Mouse (Mus musculus): ENCODE measurements around the gene 4930435E12Rik. TPM values are rescaled to one million over a fixed set of nuclear protein-coding genes. Genes with fewer than 3 reads are reported as not detected.
A peak's percentile ranks its signal among the peaks of the same experiment; 100 is the strongest.
"Not testable (repeated sequence)": the region's sequence is repeated elsewhere in the genome, so short reads cannot be mapped to it uniquely, and the experiment has no call there.

The 4930435E12Rik gene
- polyA plus RNA-seq (2014; fragmentation: Nextera tagmentation; extraction: Ambion mirVana): not detected in 2 replicates

GRCm38 (mm10) chr16:38828649-38829048 is at the start of gene 4930435E12Rik:
TSS of gene 4930435E12Rik (minus strand) at chr16:38828749.
- WGBS: 84% methylated on average over 3 of the region's 3 CpGs
- no peak for DNase-seq (ENCODE audit: low spot score)
- Histone ChIP-seq H3K27ac (ENCODE audit: low read depth, low read length) (no peak within 1 kb of the TSS), H3K4me1 (replicated peaks; ENCODE audit: control insufficient read depth, insufficient read depth, low read length) (no peaks in the 10 kb centered on the region), H3K9ac (ENCODE audit: low read depth, low read length) (no peak within 1 kb of the TSS), H3K4me2 (no peak within 1 kb of the TSS), H3K9me3 (ENCODE audit: control insufficient read depth, low read length) (no peaks in the 10 kb centered on the region), H3K36me3 (ENCODE audit: control insufficient read depth, insufficient read depth, low read length) (no peaks in the 10 kb centered on the region), H3K4me3 (ENCODE audit: low read depth, low read length) (no peak within 1 kb of the TSS), H3K27me3 (replicated peaks; ENCODE audit: control insufficient read depth, insufficient read depth, low read length) (no peaks in the 10 kb centered on the region)
- ATAC-seq (replicated peaks; ENCODE audit: low FRiP score): no peak

GRCm38 (mm10) chr16:38874481-38874880 is 45.9 kb upstream of the 4930435E12Rik start:
- H3K4me2 ChIP-seq: no peak overlapping the region
- no peaks in the 10 kb centered on the region for H3K9me3 ChIP-seq (ENCODE audit: control insufficient read depth, low read length)
- H3K4me3 ChIP-seq (ENCODE audit: low read depth, low read length): no peak overlapping the region
- no peaks in the 10 kb centered on the region for H3K27me3 ChIP-seq (replicated peaks; ENCODE audit: control insufficient read depth, insufficient read depth, low read length)
- no peak overlapping the region for H3K27ac ChIP-seq (ENCODE audit: low read depth, low read length)
- WGBS: 27% methylated on average over 4 of the region's 4 CpGs
- ATAC-seq (replicated peaks; ENCODE audit: low FRiP score) (no peak), DNase-seq (ENCODE audit: low spot score) (no peak)
- no peaks in the 10 kb centered on the region for H3K4me1 ChIP-seq (replicated peaks; ENCODE audit: control insufficient read depth, insufficient read depth, low read length)
- H3K36me3 ChIP-seq (ENCODE audit: control insufficient read depth, insufficient read depth, low read length): no peaks in the 10 kb centered on the region
- H3K9ac ChIP-seq (ENCODE audit: low read depth, low read length): no peak overlapping the region

GRCm38 (mm10) chr16:38873231-38873630 is 44.7 kb upstream of the 4930435E12Rik start:
- Histone ChIP-seq H3K27me3 (replicated peaks; ENCODE audit: control insufficient read depth, insufficient read depth, low read length) (no peaks in the 10 kb centered on the region), H3K36me3 (ENCODE audit: control insufficient read depth, insufficient read depth, low read length) (no peaks in the 10 kb centered on the region), H3K4me1 (replicated peaks; ENCODE audit: control insufficient read depth, insufficient read depth, low read length) (no peaks in the 10 kb centered on the region), H3K4me2 (no peak overlapping the region), H3K4me3 (ENCODE audit: low read depth, low read length) (no peak overlapping the region), H3K9ac (ENCODE audit: low read depth, low read length) (no peak overlapping the region), H3K27ac (ENCODE audit: low read depth, low read length) (no peak overlapping the region), H3K9me3 (ENCODE audit: control insufficient read depth, low read length) (no peaks in the 10 kb centered on the region)
- 79% methylated on average over 4 of the region's 4 CpGs for WGBS
- no peak for DNase-seq (ENCODE audit: low spot score)
- no peak for ATAC-seq (replicated peaks; ENCODE audit: low FRiP score)

GRCm38 (mm10) chr16:38864358-38864757 is 35.8 kb upstream of the 4930435E12Rik start:
- DNase-seq (ENCODE audit: low spot score) (no peak), ATAC-seq (replicated peaks; ENCODE audit: low FRiP score) (no peak)
- Histone ChIP-seq H3K4me3 (ENCODE audit: low read depth, low read length) (no peak overlapping the region), H3K27ac (ENCODE audit: low read depth, low read length) (no peak overlapping the region), H3K4me2 (no peak overlapping the region), H3K4me1 (replicated peaks; ENCODE audit: control insufficient read depth, insufficient read depth, low read length) (no peaks in the 10 kb centered on the region), H3K9ac (ENCODE audit: low read depth, low read length) (no peak overlapping the region), H3K36me3 (ENCODE audit: control insufficient read depth, insufficient read depth, low read length) (no peaks in the 10 kb centered on the region), H3K27me3 (replicated peaks; ENCODE audit: control insufficient read depth, insufficient read depth, low read length) (no peaks in the 10 kb centered on the region), H3K9me3 (ENCODE audit: control insufficient read depth, low read length) (no peaks in the 10 kb centered on the region)
- 68% methylated on average over 5 of the region's 5 CpGs for WGBS

GRCm38 (mm10) chr16:38860548-38860947 is 32.0 kb upstream of the 4930435E12Rik start:
- Histone ChIP-seq H3K9me3 (ENCODE audit: control insufficient read depth, low read length) (no peaks in the 10 kb centered on the region), H3K27me3 (replicated peaks; ENCODE audit: control insufficient read depth, insufficient read depth, low read length) (no peaks in the 10 kb centered on the region), H3K4me3 (ENCODE audit: low read depth, low read length) (no peak overlapping the region), H3K27ac (ENCODE audit: low read depth, low read length) (no peak overlapping the region), H3K36me3 (ENCODE audit: control insufficient read depth, insufficient read depth, low read length) (no peaks in the 10 kb centered on the region), H3K4me2 (no peak overlapping the region), H3K9ac (ENCODE audit: low read depth, low read length) (no peak overlapping the region), H3K4me1 (replicated peaks; ENCODE audit: control insufficient read depth, insufficient read depth, low read length) (no peaks in the 10 kb centered on the region)
- 76% methylated on average over 6 of the region's 6 CpGs for WGBS
- no peak for ATAC-seq (replicated peaks; ENCODE audit: low FRiP score)
- no peak for DNase-seq (ENCODE audit: low spot score)

GRCm38 (mm10) chr16:38858120-38858749 is 29.7 kb upstream of the 4930435E12Rik start:
- Histone ChIP-seq H3K27me3 (replicated peaks; ENCODE audit: control insufficient read depth, insufficient read depth, low read length) (no peaks in the 10 kb centered on the region), H3K27ac (ENCODE audit: low read depth, low read length) (no peak overlapping the region), H3K4me1 (replicated peaks; ENCODE audit: control insufficient read depth, insufficient read depth, low read length) (no peaks in the 10 kb centered on the region), H3K36me3 (ENCODE audit: control insufficient read depth, insufficient read depth, low read length) (no peaks in the 10 kb centered on the region), H3K9me3 (ENCODE audit: control insufficient read depth, low read length) (no peaks in the 10 kb centered on the region), H3K4me3 (ENCODE audit: low read depth, low read length) (no peak overlapping the region), H3K4me2 (no peak overlapping the region), H3K9ac (ENCODE audit: low read depth, low read length) (no peak overlapping the region)
- DNase-seq (ENCODE audit: low spot score) (no peak), ATAC-seq (replicated peaks; ENCODE audit: low FRiP score) (no peak)
- 32% methylated on average over 8 of the region's 8 CpGs for WGBS

- no peak overlapping the region for H3K4me2 ChIP-seq
- peak; percentile 41 for DNase-seq (ENCODE audit: low spot score)
- no peak for ATAC-seq (replicated peaks; ENCODE audit: low FRiP score)
Measured at GRCm38 (mm10) chr16:38812521-38812920, 16.0 kb downstream of the 4930435E12Rik start.

GRCm38 (mm10) chr16:38810196-38810595 is 18.4 kb downstream of the 4930435E12Rik start:
- DNase-seq (ENCODE audit: low spot score) (no peak), ATAC-seq (replicated peaks; ENCODE audit: low FRiP score) (no peak)
- H3K4me3 ChIP-seq (ENCODE audit: low read depth, low read length): no peak overlapping the region
- H3K4me1 ChIP-seq (replicated peaks; ENCODE audit: control insufficient read depth, insufficient read depth, low read length): no peaks in the 10 kb centered on the region
- no peak overlapping the region for H3K27ac ChIP-seq (ENCODE audit: low read depth, low read length)
- H3K36me3 ChIP-seq (ENCODE audit: control insufficient read depth, insufficient read depth, low read length): no peaks in the 10 kb centered on the region
- H3K9ac ChIP-seq (ENCODE audit: low read depth, low read length): no peak overlapping the region
- H3K27me3 ChIP-seq (replicated peaks; ENCODE audit: control insufficient read depth, insufficient read depth, low read length): no peaks in the 10 kb centered on the region
- no peak overlapping the region for H3K4me2 ChIP-seq
- 72% methylated on average over 5 of the region's 5 CpGs for WGBS
- H3K9me3 ChIP-seq (ENCODE audit: control insufficient read depth, low read length): no peaks in the 10 kb centered on the region

More at GRCm38 (mm10) chr16:38812521-38812920, 16.0 kb downstream of the 4930435E12Rik start:
- Histone ChIP-seq H3K27ac (ENCODE audit: low read depth, low read length) (no peak overlapping the region), H3K4me3 (ENCODE audit: low read depth, low read length) (no peak overlapping the region), H3K4me1 (replicated peaks; ENCODE audit: control insufficient read depth, insufficient read depth, low read length) (no peaks in the 10 kb centered on the region), H3K9ac (ENCODE audit: low read depth, low read length) (no peak overlapping the region), H3K9me3 (ENCODE audit: control insufficient read depth, low read length) (no peaks in the 10 kb centered on the region), H3K27me3 (replicated peaks; ENCODE audit: control insufficient read depth, insufficient read depth, low read length) (no peaks in the 10 kb centered on the region), H3K36me3 (ENCODE audit: control insufficient read depth, insufficient read depth, low read length) (no peaks in the 10 kb centered on the region)
- WGBS: 26% methylated on average over 8 of the region's 8 CpGs

- 74% methylated on average over 5 of the region's 5 CpGs for WGBS
- H3K27me3 ChIP-seq (replicated peaks; ENCODE audit: control insufficient read depth, insufficient read depth, low read length): not testable (repeated sequence)
Measured at GRCm38 (mm10) chr16:38807796-38808195, 20.8 kb downstream of the 4930435E12Rik start.

More at GRCm38 (mm10) chr16:38807796-38808195, 20.8 kb downstream of the 4930435E12Rik start:
- ATAC-seq (replicated peaks; ENCODE audit: low FRiP score); H3K4me1 ChIP-seq (replicated peaks; ENCODE audit: control insufficient read depth, insufficient read depth, low read length); H3K4me2 ChIP-seq; H3K4me3 ChIP-seq (ENCODE audit: low read depth, low read length); H3K27ac ChIP-seq (ENCODE audit: low read depth, low read length); DNase-seq (ENCODE audit: low spot score); H3K9ac ChIP-seq (ENCODE audit: low read depth, low read length); H3K36me3 ChIP-seq (ENCODE audit: control insufficient read depth, insufficient read depth, low read length); H3K9me3 ChIP-seq (ENCODE audit: control insufficient read depth, low read length): not testable (repeated sequence)

All from liver, embryonic 11.5 days (tissue).